Mouse (Mus musculus): ENCODE data around the gene Pde4d.

Gene Pde4d

GRCm38 (mm10) chr13:109880392-109880791 lies 1430.6 kb downstream of the Pde4d start:
- in situ Hi-C loops (cut with MboI) = no loop called here

GRCm38 (mm10) chr13:109881161-109881857 lies 1431.6 kb downstream of the Pde4d start:
- in situ Hi-C loops (cut with MboI) = no loop called here

GRCm38 (mm10) chr13:109883636-109884035 lies 1433.9 kb downstream of the Pde4d start:
- in situ Hi-C loops (cut with MboI) = no loop called here

- in situ Hi-C loops (cut with MboI) = no loop called here
These were observed 1435.1 kb downstream of the Pde4d start for GRCm38 (mm10) chr13:109884812-109885211.

- in situ Hi-C loops (cut with MboI) = no loop called here
These were observed 1438.5 kb downstream of the Pde4d start for GRCm38 (mm10) chr13:109888293-109888692.

- in situ Hi-C loops (cut with MboI) = no loop called here
These were observed 1441.6 kb downstream of the Pde4d start for GRCm38 (mm10) chr13:109891194-109891909.

GRCm38 (mm10) chr13:109891910-109892265 lies 1442.1 kb downstream of the Pde4d start:
- in situ Hi-C loops (cut with MboI) = no loop called here

- in situ Hi-C loops (cut with MboI) = loop anchor here (10.0 to 25.0 kb wide), 2 partner anchors 75 to 463 kb away; partner anchors contain the start of gene Gapt
These were observed 1450.0 kb downstream of the Pde4d start for GRCm38 (mm10) chr13:109899442-109900428.

- in situ Hi-C loops (cut with MboI) = loop anchor here (10.0 to 25.0 kb wide), 2 partner anchors 77 to 460 kb away; partner anchors contain the start of gene Gapt
These were observed 1452.1 kb downstream of the Pde4d start for GRCm38 (mm10) chr13:109901811-109902210.

GRCm38 (mm10) chr13:109902460-109902854 lies 1452.7 kb downstream of the Pde4d start:
- in situ Hi-C loops (cut with MboI) = loop anchor here (10.0 to 25.0 kb wide), 2 partner anchors 78 to 460 kb away; partner anchors contain the start of gene Gapt

GRCm38 (mm10) chr13:109902855-109903763 lies 1453.4 kb downstream of the Pde4d start:
- in situ Hi-C loops (cut with MboI) = loop anchor here (10.0 to 25.0 kb wide), 2 partner anchors 78 to 459 kb away; partner anchors contain the start of gene Gapt

- in situ Hi-C loops (cut with MboI) = loop anchor here (10.0 to 25.0 kb wide), 2 partner anchors 79 to 458 kb away; partner anchors contain the start of gene Gapt
These were observed 1454.2 kb downstream of the Pde4d start for GRCm38 (mm10) chr13:109903764-109904510.

GRCm38 (mm10) chr13:109906342-109906888 lies 1456.7 kb downstream of the Pde4d start:
- in situ Hi-C loops (cut with MboI) = loop anchor here (10.0 to 25.0 kb wide), 2 partner anchors 82 to 456 kb away; partner anchors contain the start of gene Gapt

- in situ Hi-C loops (cut with MboI) = loop anchor here (10.0 to 25.0 kb wide), 2 partner anchors 83 to 455 kb away; partner anchors contain the start of gene Gapt
These were observed 1457.9 kb downstream of the Pde4d start for GRCm38 (mm10) chr13:109907634-109908033.

GRCm38 (mm10) chr13:109908386-109908785 lies 1458.6 kb downstream of the Pde4d start:
- in situ Hi-C loops (cut with MboI) = loop anchor here (10.0 to 25.0 kb wide), 2 partner anchors 84 to 454 kb away; partner anchors contain the start of gene Gapt

GRCm38 (mm10) chr13:109909111-109909510 lies 1459.4 kb downstream of the Pde4d start:
- in situ Hi-C loops (cut with MboI) = loop anchor here (10.0 to 25.0 kb wide), 2 partner anchors 84 to 453 kb away; partner anchors contain the start of gene Gapt

- in situ Hi-C loops (cut with MboI) = loop anchor here (5.0 to 25.0 kb wide), 3 partner anchors 104 to 451 kb away; partner anchors contain the start of gene Gapt
These were observed 1461.2 kb downstream of the Pde4d start for GRCm38 (mm10) chr13:109910915-109911314.

GRCm38 (mm10) chr13:109912635-109913034 lies 1462.9 kb downstream of the Pde4d start:
- in situ Hi-C loops (cut with MboI) = loop anchor here (5.0 to 25.0 kb wide), 3 partner anchors 102 to 450 kb away; partner anchors contain the start of gene Gapt

GRCm38 (mm10) chr13:109914246-109914645 lies 1464.5 kb downstream of the Pde4d start:
- in situ Hi-C loops (cut with MboI) = loop anchor here (5.0 to 25.0 kb wide), 3 partner anchors 101 to 448 kb away; partner anchors contain the start of gene Gapt
